In genomic region chr3:101530928-101531327, GRCm38 (mm10) we compare ENCODE assay signal across 16 mouse cellular contexts.
"Had no signal": no experiment of that assay in that cellular context is flagged by ENCODE, and none has a peak within 500 bp of the region (broad histone marks: within the 10 kb centered on the region; RNA-seq: fewer than 3 reads in every experiment).

No protein-coding gene starts in this region.

- H3K27me3 ChIP-seq: limb, embryonic 13.5 days; stomach, embryonic 15.5 days had no signal

- ATAC-seq: lung, postnatal 0 days; midbrain, embryonic 13.5 days had no signal

- H3K4me3 ChIP-seq: layer of hippocampus, adult 2 months; limb, embryonic 13.5 days; midbrain, embryonic 13.5 days; myocyte; stomach, embryonic 15.5 days had no signal

- H3K4me2 ChIP-seq: limb, embryonic 13.5 days; midbrain, embryonic 13.5 days; stomach, embryonic 15.5 days had no signal

- H3K9ac ChIP-seq: limb, embryonic 13.5 days; liver, embryonic 14.5 days; midbrain, embryonic 13.5 days; stomach, embryonic 15.5 days had no signal

- H3K9me3 ChIP-seq: limb, embryonic 13.5 days; midbrain, embryonic 13.5 days; stomach, embryonic 15.5 days had no signal

- DNase-seq: kidney, adult 11 months; kidney, postnatal 10 days; kidney, postnatal 4 days; left cerebral cortex, postnatal 4 days; lung, adult 18-20 months; lung, postnatal 4 days; right cerebral cortex, postnatal 14 days; thymus, adult 2 months; thymus, postnatal 25 days had no signal

- H3K36me3 ChIP-seq: limb, embryonic 13.5 days; midbrain, embryonic 13.5 days; stomach, embryonic 15.5 days had no signal

- H3K27ac ChIP-seq: layer of hippocampus, adult 2 months; limb, embryonic 13.5 days; liver, embryonic 14.5 days; midbrain, embryonic 13.5 days; stomach, embryonic 15.5 days had no signal
